Mouse (Mus musculus) kidney, postnatal 4 days (tissue): ENCODE measurements at regions not wholly inside any gene's neighbourhood (a gene's known extent, or its start where the extent isn't known, plus 50 kb on each side); places are given as distances from the start of the nearest gene placed in this dataset.
A peak's percentile ranks its signal among the peaks of the same experiment; 100 is the strongest.

Source experiments
- DNase-seq, 2 experiments: peaks; one replicate each; pipeline ENCODE4 v3.0.0; 2021; ENCODE audit warnings: mixed read lengths in 2 of 2

GRCm38 (mm10) chr13:63700747-63701146 is 114.3 kb upstream of the Ercc6l2 start:
- DNase-seq: no peak

GRCm38 (mm10) chr13:63701199-63702175 is 113.6 kb upstream of the Ercc6l2 start:
- peak in 1 of 2 experiments; percentile 28 for DNase-seq

- no peak for DNase-seq
These were observed 106.5 kb upstream of the Ercc6l2 start for GRCm38 (mm10) chr13:63708567-63708966.

GRCm38 (mm10) chr13:63713137-63713536 is 101.9 kb upstream of the Ercc6l2 start:
- no peak for DNase-seq

GRCm38 (mm10) chr13:63716498-63716897 is 98.5 kb upstream of the Ercc6l2 start:
- DNase-seq: no peak

GRCm38 (mm10) chr13:63717249-63717648 is 97.8 kb upstream of the Ercc6l2 start:
- DNase-seq: no peak

- DNase-seq: no peak
These were observed 96.3 kb upstream of the Ercc6l2 start for GRCm38 (mm10) chr13:63718782-63719181.

GRCm38 (mm10) chr13:63719351-63720207 is 95.5 kb upstream of the Ercc6l2 start:
- DNase-seq: peak; percentile 30 to 49

GRCm38 (mm10) chr13:63720610-63721009 is 94.4 kb upstream of the Ercc6l2 start:
- no peak for DNase-seq

- no peak for DNase-seq
These were observed 93.9 kb upstream of the Ercc6l2 start for GRCm38 (mm10) chr13:63721011-63721625.

GRCm38 (mm10) chr13:63724293-63724692 is 90.7 kb upstream of the Ercc6l2 start:
- no peak for DNase-seq

- DNase-seq: peak in 1 of 2 experiments; percentile 18
These were observed 90.0 kb upstream of the Ercc6l2 start for GRCm38 (mm10) chr13:63724843-63725582.

GRCm38 (mm10) chr13:63726035-63726434 is 89.0 kb upstream of the Ercc6l2 start:
- DNase-seq: no peak

- no peak for DNase-seq
These were observed 88.5 kb upstream of the Ercc6l2 start for GRCm38 (mm10) chr13:63726509-63726908.

GRCm38 (mm10) chr13:63735739-63736138 is 79.3 kb upstream of the Ercc6l2 start:
- no peak for DNase-seq

GRCm38 (mm10) chr13:63741879-63742278 is 73.2 kb upstream of the Ercc6l2 start:
- DNase-seq: no peak

- DNase-seq: no peak
These were observed 66.3 kb upstream of the Ercc6l2 start for GRCm38 (mm10) chr13:63748788-63749187.

GRCm38 (mm10) chr13:63749997-63750396 is 65.0 kb upstream of the Ercc6l2 start:
- peak; percentile 11 to 34 for DNase-seq

- no peak for DNase-seq
These were observed 63.8 kb upstream of the Ercc6l2 start for GRCm38 (mm10) chr13:63751196-63751595.

GRCm38 (mm10) chr13:63757061-63757460 is 58.0 kb upstream of the Ercc6l2 start:
- DNase-seq: no peak

GRCm38 (mm10) chr13:63761542-63761941 is 53.5 kb upstream of the Ercc6l2 start:
- DNase-seq: no peak
